In the genomic region with DNA sequence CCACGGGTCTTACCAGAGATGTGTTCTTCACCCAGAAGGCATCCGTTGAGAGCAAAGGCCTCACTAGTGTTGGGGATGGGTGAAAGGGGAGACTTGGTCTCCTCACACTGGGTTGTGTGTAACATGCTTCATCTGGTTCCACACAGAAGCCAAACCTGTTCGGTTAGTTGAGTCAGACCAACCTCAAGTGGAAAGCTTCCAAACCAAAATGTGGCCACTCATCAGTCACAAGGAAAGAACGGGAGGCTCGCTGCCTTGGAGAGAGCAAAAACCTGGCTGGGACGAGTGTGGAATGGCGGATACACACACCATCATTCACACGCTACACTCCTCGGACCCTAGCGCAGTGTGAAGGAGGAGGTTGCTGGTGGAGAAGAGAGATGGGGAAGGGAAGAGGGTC, we compare ENCODE assay signal across 15 mouse cellular contexts. TPM values are rescaled to one million over a fixed set of nuclear protein-coding genes. Genes with fewer than 3 reads are reported as not detected.
A peak's percentile ranks its signal among the peaks of the same experiment; 100 is the strongest.
DNase-seq lines count a peak whose midpoint lies in the region; ATAC-seq and TF ChIP-seq lines count a peak whose summit lies in the region.
"Had no signal": no experiment of that assay in that cellular context is flagged by ENCODE, and none has a peak within 500 bp of the region (broad histone marks: within the 10 kb centered on the region; RNA-seq: fewer than 3 reads in every experiment).

No protein-coding gene starts in this region.

- H3K27ac ChIP-seq in kidney, adult 2 months (ENCODE audit: insufficient read depth, low read depth, low read length) = no peak overlapping the region
- H3K27ac ChIP-seq in lung, embryonic 14.5 days (ENCODE audit: low read depth) = no peak overlapping the region; the same call in 1 of the 2 replicates
- H3K27ac ChIP-seq in stomach, postnatal 0 days (replicated peaks) = no peak overlapping the region
- H3K27ac ChIP-seq: hindbrain, embryonic 14.5 days; liver, embryonic 12.5 days had no signal

- no peak overlapping the region for H3K4me2 ChIP-seq in lung, embryonic 14.5 days
- no peak overlapping the region for H3K4me2 ChIP-seq in stomach, postnatal 0 days (replicated peaks; ENCODE audit: low read depth)
- H3K4me2 ChIP-seq: hindbrain, embryonic 14.5 days; liver, embryonic 12.5 days had no signal

- no peaks in the 10 kb centered on the region for H3K27me3 ChIP-seq in kidney, adult 2 months (replicated peaks; ENCODE audit: control insufficient read depth, insufficient read depth, low read length)
- H3K27me3 ChIP-seq in lung, embryonic 14.5 days (ENCODE audit: insufficient read depth, low read length) = no peaks in the 10 kb centered on the region
- no peaks in the 10 kb centered on the region for H3K27me3 ChIP-seq in stomach, postnatal 0 days (ENCODE audit: control insufficient read depth, insufficient read depth, low read length)
- H3K27me3 ChIP-seq: liver, embryonic 12.5 days had no signal

- no peak for TF ChIP-seq CTCF in kidney, adult 2 months (conservative IDR thresholded peaks at IDR 0.05; ENCODE audit: insufficient read depth, insufficient read length, low read depth, low read length)
- no peak for TF ChIP-seq CTCF in lung, embryonic 14.5 days (IDR thresholded peaks at IDR 0.05; ENCODE audit: low read depth)
- no peak for TF ChIP-seq CTCF in stomach, postnatal 0 days (IDR thresholded peaks at IDR 0.05; ENCODE audit: low read depth)

- H3K36me3 ChIP-seq in kidney, adult 2 months (ENCODE audit: control insufficient read depth, insufficient read depth, low read length) = no peaks in the 10 kb centered on the region
- no peaks in the 10 kb centered on the region for H3K36me3 ChIP-seq in lung, embryonic 14.5 days (ENCODE audit: insufficient read depth)
- H3K36me3 ChIP-seq in stomach, postnatal 0 days (ENCODE audit: control insufficient read depth, insufficient read depth, low read length) = no peaks in the 10 kb centered on the region
- H3K36me3 ChIP-seq: liver, embryonic 12.5 days had no signal

- 69% methylated on average over 10 of the region's 10 CpGs for WGBS in kidney, adult 2 months
- WGBS in lung, embryonic 14.5 days = 45% methylated on average over 10 of the region's 10 CpGs
- WGBS in stomach, postnatal 0 days = 62% methylated on average over 10 of the region's 10 CpGs

- TF ChIP-seq POLR2A in kidney, adult 2 months (IDR thresholded peaks at IDR 0.05; ENCODE audit: low read depth, low read length) = no peak

- H3K9me3 ChIP-seq in lung, embryonic 14.5 days (ENCODE audit: low read depth, low read length) = no peaks in the 10 kb centered on the region
- no peaks in the 10 kb centered on the region for H3K9me3 ChIP-seq in stomach, postnatal 0 days (ENCODE audit: control insufficient read depth, low read length)
- H3K9me3 ChIP-seq: liver, embryonic 12.5 days had no signal

- H3K4me1 ChIP-seq in kidney, adult 2 months (ENCODE audit: control insufficient read depth, insufficient read depth, low read length) = no peaks in the 10 kb centered on the region
- H3K4me1 ChIP-seq in lung, embryonic 14.5 days (ENCODE audit: insufficient read depth) = 0 out of 2 replicates have a peak, but pooled peaks cover 4% of the 10 kb centered on the region
- H3K4me1 ChIP-seq in stomach, postnatal 0 days (replicated peaks; ENCODE audit: control insufficient read depth, insufficient read depth) = no peaks in the 10 kb centered on the region
- H3K4me1 ChIP-seq: liver, embryonic 12.5 days had no signal

- ATAC-seq in lung, embryonic 14.5 days (ENCODE audit: insufficient read depth) = peak; percentile 94
- peak; percentile 64 for ATAC-seq in stomach, postnatal 0 days (ENCODE audit: low FRiP score, low TSS enrichment)
- ATAC-seq: liver, embryonic 12.5 days; midbrain, embryonic 16.5 days had no signal

- peak; percentile 85 for DNase-seq in R1 (ENCODE audit: low read depth, low spot score)
- DNase-seq in kidney, adult 2 months = peak; percentile 60
- peak; percentile 79 for DNase-seq in lung, embryonic 14.5 days
- peak; percentile 16 for DNase-seq in stomach, postnatal 0 days (ENCODE audit: low spot score)
- DNase-seq in heart, postnatal 14 days = no peak
- no peak for DNase-seq in heart, adult 11 months
- no peak for DNase-seq in spleen, adult 12 weeks (ENCODE audit: low spot score)
- DNase-seq in thymus, postnatal 36 days = no peak
- DNase-seq: adrenal gland, postnatal 10 days; cerebellum, adult 8-10 months; heart, adult 18-20 months had no signal

- intact Hi-C loops in heart, postnatal 14 days (cut with DNase I) = no loop called here

- no peak overlapping the region for H3K4me3 ChIP-seq in kidney, adult 2 months (ENCODE audit: insufficient read depth, low read depth, low read length)
- H3K4me3 ChIP-seq in lung, embryonic 14.5 days (ENCODE audit: low read depth, low read length) = no peak overlapping the region
- no peak overlapping the region for H3K4me3 ChIP-seq in stomach, postnatal 0 days (ENCODE audit: low read depth, low read length)
- H3K4me3 ChIP-seq: erythroblast, embryonic 14.5 days; liver, embryonic 12.5 days had no signal

- TF ChIP-seq EP300 in stomach, postnatal 0 days (optimal IDR thresholded peaks at IDR 0.05) = no peak

- H3K9ac ChIP-seq in lung, embryonic 14.5 days = no peak overlapping the region
- H3K9ac ChIP-seq in stomach, postnatal 0 days (ENCODE audit: low read length) = no peak overlapping the region
- H3K9ac ChIP-seq: hindbrain, embryonic 14.5 days; liver, embryonic 12.5 days had no signal

RNA-seq across cellular contexts. Expression of a gene that starts 22.4 kb away (rescaled TPM):
- 73.0 and 75.5 TPM in 2 replicates for polyA plus RNA-seq in kidney, adult 2 months (2012; rRNA removed)
- polyA plus RNA-seq in lung, embryonic 14.5 days (2014; fragmentation: Nextera tagmentation; extraction: Ambion mirVana) = 21.2 and 21.8 TPM in 2 replicates
- 32.9 and 34.2 TPM in 2 replicates for polyA plus RNA-seq in stomach, postnatal 0 days (2015; fragmentation: Nextera tagmentation; extraction: Ambion mirVana)
- total RNA-seq in heart, postnatal 14 days (2021) = 1 to 10 TPM; 1.9 to 2.6 TPM

Comparison
In these comparisons a context has a peak if more than half of its experiments do, and no peak if none do; other contexts are left out.
1. DNase-seq: peak in R1 (single experiment), kidney, adult 2 months (single experiment), lung, embryonic 14.5 days (single experiment) and stomach, postnatal 0 days (single experiment); none in heart, postnatal 14 days (0 of 2), heart, adult 11 months (single experiment), spleen, adult 12 weeks (single experiment) and thymus, postnatal 36 days (0 of 2).